Mouse (Mus musculus) CH12.LX (cell line): Measurements from ENCODE around the gene Tshz2.

Experiments
- CTCF ChIP-seq, 2 experiments: IDR thresholded peaks in 1 of 2; conservative IDR thresholded peaks in 1 of 2; 2 replicates each; pipeline ENCODE4 v1.5.1; 2011 to 2012; ENCODE audit warnings: low read depth in 2 of 2, low read length in 2 of 2, improper control_type of control experiment in 1 of 2, inconsistent platforms in 1 of 2, mild to moderate bottlenecking in 1 of 2, moderate library complexity in 1 of 2
- E2F4 ChIP-seq: IDR thresholded peaks from 2 replicates; pipeline ENCODE4 v1.6.1; 2011; ENCODE audit warnings: low read depth, low read length, improper control_type of control experiment; ENCODE audit not compliant: insufficient replicate concordance
- ELF1 ChIP-seq: IDR thresholded peaks from 2 replicates; pipeline ENCODE4 v1.6.1; 2014; ENCODE audit warnings: low read depth, mild to moderate bottlenecking, inconsistent platforms, low read length, improper control_type of control experiment
- EP300 ChIP-seq: IDR thresholded peaks from 2 replicates; pipeline ENCODE4 v1.6.1; 2011; ENCODE audit warnings: low read length, improper control_type of control experiment
- GABPA ChIP-seq: IDR thresholded peaks from 2 replicates; pipeline ENCODE4 v1.6.1; 2012; ENCODE audit warnings: low read depth, low read length, improper control_type of control experiment, inconsistent platforms; ENCODE audit not compliant: insufficient replicate concordance
- MAX ChIP-seq: IDR thresholded peaks from 2 replicates; pipeline ENCODE4 v1.6.1; 2011; ENCODE audit warnings: low read length, improper control_type of control experiment
- MAZ ChIP-seq: IDR thresholded peaks from 2 replicates; pipeline ENCODE4 v1.6.1; 2012; ENCODE audit warnings: low read depth, mild to moderate bottlenecking, inconsistent platforms, low read length, improper control_type of control experiment, moderate library complexity
- POLR2A ChIP-seq: IDR thresholded peaks from 2 replicates; pipeline ENCODE4 v1.6.1; 2011; ENCODE audit warnings: low read depth, mild to moderate bottlenecking, improper control_type of control experiment, low read length
- RAD21 ChIP-seq: IDR thresholded peaks from 2 replicates; pipeline ENCODE4 v1.6.1; 2011; ENCODE audit warnings: low read depth, mild to moderate bottlenecking, low read length, improper control_type of control experiment, moderate library complexity
- SIN3A ChIP-seq: IDR thresholded peaks from 2 replicates; pipeline ENCODE4 v1.6.1; 2012; ENCODE audit warnings: low read length, improper control_type of control experiment, inconsistent platforms
- TBP ChIP-seq: conservative IDR thresholded peaks from 2 replicates; pipeline ENCODE4 v1.6.1; 2011; ENCODE audit warnings: low read depth, low read length, improper control_type of control experiment
- TCF12 ChIP-seq: IDR thresholded peaks from 2 replicates; pipeline ENCODE4 v1.6.1; 2014; ENCODE audit warnings: low read depth, mild to moderate bottlenecking, inconsistent platforms, low read length, improper control_type of control experiment
- USF2 ChIP-seq: conservative IDR thresholded peaks from 2 replicates; pipeline ENCODE4 v1.6.1; 2011; ENCODE audit warnings: low read depth, low read length, improper control_type of control experiment
- ZMIZ1 ChIP-seq: IDR thresholded peaks from 2 replicates; pipeline ENCODE4 v1.6.1; 2012; ENCODE audit warnings: low read depth, mild to moderate bottlenecking, inconsistent platforms, low read length, improper control_type of control experiment

DNA sequence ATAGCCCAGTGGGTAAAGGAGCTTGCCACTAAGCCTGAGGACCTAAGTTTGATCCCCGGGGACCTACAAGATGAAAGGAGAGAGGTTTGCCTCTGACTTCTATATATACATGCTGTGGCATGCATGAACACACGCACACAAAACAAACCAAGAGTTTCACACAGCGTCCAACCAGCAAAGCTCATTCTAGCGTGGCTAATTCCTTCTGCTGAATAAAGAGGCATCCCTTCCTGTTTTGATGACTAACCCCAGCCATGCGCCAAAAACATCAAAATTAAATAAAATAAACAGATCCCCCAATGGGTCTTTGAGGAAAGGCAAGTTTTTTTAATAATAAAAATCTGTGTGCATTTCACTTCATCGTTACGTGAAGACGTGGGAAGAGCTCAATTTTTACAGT, 379.0 kb downstream of the Tshz2 start:
- no peak for TF ChIP-seq CTCF (conservative IDR thresholded peaks at IDR 0.05 in 1 of 2, IDR thresholded peaks at IDR 0.05 in 1 of 2; ENCODE audit: low read depth in 2 of 2, low read length in 2 of 2)
- no peak for TF ChIP-seq GABPA
- TF ChIP-seq POLR2A = no peak
- TF ChIP-seq TBP = no peak
- no peak for TF ChIP-seq EP300
- TF ChIP-seq E2F4 = no peak
- TF ChIP-seq ELF1 = no peak
- no peak for TF ChIP-seq MAX
- no peak for TF ChIP-seq SIN3A
- TF ChIP-seq RAD21 = no peak
- no peak for TF ChIP-seq MAZ
- TF ChIP-seq USF2 = no peak
- no peak for TF ChIP-seq TCF12
- TF ChIP-seq ZMIZ1 = no peak
